Mouse (Mus musculus): ENCODE data around the gene Pelo.

DNA sequence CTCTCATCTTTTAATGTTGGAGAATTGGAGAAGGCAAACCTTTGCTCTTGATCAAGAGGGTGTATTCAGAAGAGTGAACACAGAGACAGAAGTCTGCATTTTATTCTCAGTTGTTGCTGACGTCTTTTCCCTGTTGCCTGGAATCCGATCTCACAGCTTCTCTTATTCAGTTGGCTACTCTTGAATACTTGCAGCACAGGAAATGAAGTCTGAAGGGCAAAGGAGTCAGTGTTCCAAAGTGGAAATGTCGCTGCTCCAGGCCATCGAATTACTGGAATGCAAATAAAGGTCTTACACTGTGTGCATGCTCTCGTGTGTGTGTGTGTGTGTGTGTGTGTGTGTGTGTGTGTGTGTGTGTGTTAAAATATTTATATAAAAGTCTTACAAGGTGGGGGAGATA is 42.4 kb upstream of the Pelo start:
- no peak for TF ChIP-seq CTCF (conservative IDR thresholded peaks at IDR 0.05; ENCODE audit: low read length)
- TF ChIP-seq NANOG (IDR thresholded peaks at IDR 0.05; ENCODE audit: borderline replicate concordance, low read length) = no peak
- TF ChIP-seq POU5F1 (IDR thresholded peaks at IDR 0.05; ENCODE audit: borderline replicate concordance, low read length) = no peak

Data from E14TG2a.4 (cell line).